Mouse (Mus musculus): ENCODE data around the gene Trio.

DNA sequence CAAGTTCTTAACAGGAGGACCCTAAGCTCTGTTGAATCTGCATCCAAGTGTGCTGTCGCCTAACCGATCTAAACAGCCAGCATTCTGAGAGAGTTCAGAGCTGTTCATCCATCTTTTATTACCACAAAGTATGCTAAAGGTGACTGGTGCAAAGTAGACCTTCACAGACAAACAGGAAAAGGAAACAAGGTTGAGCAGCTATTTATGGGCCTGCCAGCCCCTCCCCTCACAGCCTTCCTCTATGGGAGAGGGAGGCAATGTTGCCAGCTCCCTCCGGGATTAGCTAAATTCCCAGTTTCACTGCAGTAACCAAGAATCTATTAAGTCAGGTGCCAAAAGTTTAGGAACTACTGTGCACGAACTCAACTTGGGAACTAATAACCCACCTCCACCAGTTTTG, 24.3 kb downstream of the Trio start:
- no peak for TF ChIP-seq CTCF (IDR thresholded peaks at IDR 0.05; ENCODE audit: extremely low read depth, insufficient read depth, insufficient read length, insufficient replicate concordance)
- TF ChIP-seq POLR2A (IDR thresholded peaks at IDR 0.05; ENCODE audit: low read depth, low read length): no peak
